Mouse (Mus musculus): ENCODE results near the gene Zbtb9. TPM values are rescaled to one million over a fixed set of nuclear protein-coding genes. Genes with fewer than 3 reads are reported as not detected.

Gene Zbtb9
- total and polyA plus RNA-seq, 3 experiments, result 10.7 to 13.4 TPM; not detected in 1

GRCm38 (mm10) chr17:27021076-27021475 lies 48.1 kb downstream of the Zbtb9 start:
- no peaks in the 10 kb centered on the region for H3K79me2 ChIP-seq (ENCODE audit: control insufficient read depth, insufficient read depth, low read length, poor library complexity)
- no peaks in the 10 kb centered on the region for H3K9me3 ChIP-seq (replicated peaks; ENCODE audit: insufficient read depth, low read length)
- no peak overlapping the region for H3K9ac ChIP-seq (ENCODE audit: control insufficient read depth, low read depth, low read length, poor library complexity, severe bottlenecking)
- H3K4me1 ChIP-seq (ENCODE audit: control insufficient read depth in 1 of 2, insufficient read depth in 2 of 2, low read length in 2 of 2), result peaks cover 2 to 11% of the 10 kb centered on the region in 2 experiments
- no peaks in the 10 kb centered on the region for H3K27me3 ChIP-seq (ENCODE audit: control insufficient read depth in 1 of 2, insufficient read depth in 2 of 2, low read length in 2 of 2)
- no peak for DNase-seq (ENCODE audit: low read depth, low spot score)
- no peak overlapping the region for H3K4me3 ChIP-seq (ENCODE audit: control insufficient read depth in 1 of 2, insufficient read depth in 1 of 2, low read depth in 2 of 2, low read length in 2 of 2)
- no peak for TF ChIP-seq GATA1 (IDR thresholded peaks at IDR 0.05; ENCODE audit: low read depth, low read length)
- TF ChIP-seq ZNF384 (IDR thresholded peaks at IDR 0.05; ENCODE audit: low read depth, low read length), result no peak
- no peak for TF ChIP-seq SMC3 (IDR thresholded peaks at IDR 0.05; ENCODE audit: low read depth, low read length)
- no peak for TF ChIP-seq CTCF (IDR thresholded peaks at IDR 0.05 in 2 of 3, conservative IDR thresholded peaks at IDR 0.05 in 1 of 3; ENCODE audit: control insufficient read depth in 1 of 3, insufficient read depth in 1 of 3, low read depth in 2 of 3, low read length in 3 of 3, poor library complexity in 1 of 3, severe bottlenecking in 1 of 3)
- TF ChIP-seq EP300 (IDR thresholded peaks at IDR 0.05; ENCODE audit: low read depth in 1 of 2, low read length in 2 of 2), result no peak
- TF ChIP-seq ETS1 (IDR thresholded peaks at IDR 0.05; ENCODE audit: low read depth, low read length), result no peak
- no peak for TF ChIP-seq E2F4 (IDR thresholded peaks at IDR 0.05; ENCODE audit: borderline replicate concordance, low read depth, low read length)
- TF ChIP-seq RCOR1 (IDR thresholded peaks at IDR 0.05; ENCODE audit: low read depth, low read length), result no peak
- no peak for TF ChIP-seq CHD2 (IDR thresholded peaks at IDR 0.05; ENCODE audit: low read length)
- TF ChIP-seq BHLHE40 (IDR thresholded peaks at IDR 0.05; ENCODE audit: borderline replicate concordance, low read depth, low read length), result no peak
- no peak for TF ChIP-seq SIN3A (IDR thresholded peaks at IDR 0.05; ENCODE audit: low read length)
- H3K27ac ChIP-seq (ENCODE audit: control insufficient read depth, low read depth, low read length), result no peak overlapping the region
- H3K36me3 ChIP-seq (ENCODE audit: control insufficient read depth in 1 of 2, insufficient read depth in 2 of 2, low read length in 2 of 2), result peaks cover 2 to 7% of the 10 kb centered on the region in 2 experiments; a peak in 3 of 4 replicates

GRCm38 (mm10) chr17:27021736-27022135 lies 48.8 kb downstream of the Zbtb9 start:
- peaks cover 5% of the 10 kb centered on the region; the same call in 1 of the 2 replicates for H3K79me2 ChIP-seq (ENCODE audit: control insufficient read depth, insufficient read depth, low read length, poor library complexity)
- no peaks in the 10 kb centered on the region for H3K27me3 ChIP-seq (ENCODE audit: control insufficient read depth in 1 of 2, insufficient read depth in 2 of 2, low read length in 2 of 2)
- H3K9ac ChIP-seq (ENCODE audit: control insufficient read depth, low read depth, low read length, poor library complexity, severe bottlenecking), result no peak overlapping the region
- no peak for DNase-seq (ENCODE audit: low read depth, low spot score)
- H3K9me3 ChIP-seq (replicated peaks; ENCODE audit: insufficient read depth, low read length), result no peaks in the 10 kb centered on the region
- H3K4me3 ChIP-seq (ENCODE audit: control insufficient read depth in 1 of 2, insufficient read depth in 1 of 2, low read depth in 2 of 2, low read length in 2 of 2), result no peak overlapping the region
- H3K27ac ChIP-seq (ENCODE audit: control insufficient read depth, low read depth, low read length), result no peak overlapping the region
- no peak for TF ChIP-seq CHD2 (IDR thresholded peaks at IDR 0.05; ENCODE audit: low read length)
- no peak for TF ChIP-seq TCF12 (IDR thresholded peaks at IDR 0.05; ENCODE audit: low read depth, low read length)
- no peak for TF ChIP-seq MAFK (IDR thresholded peaks at IDR 0.05; ENCODE audit: borderline replicate concordance, low read depth, low read length)
- no peak for TF ChIP-seq ETS1 (IDR thresholded peaks at IDR 0.05; ENCODE audit: low read depth, low read length)
- TF ChIP-seq ZC3H11A (IDR thresholded peaks at IDR 0.05; ENCODE audit: low read depth, low read length), result no peak
- TF ChIP-seq BHLHE40 (IDR thresholded peaks at IDR 0.05; ENCODE audit: borderline replicate concordance, low read depth, low read length), result no peak
- no peak for TF ChIP-seq EP300 (IDR thresholded peaks at IDR 0.05; ENCODE audit: low read depth in 1 of 2, low read length in 2 of 2)
- TF ChIP-seq TBP (IDR thresholded peaks at IDR 0.05; ENCODE audit: low read depth, low read length), result no peak
- no peak for TF ChIP-seq GATA1 (IDR thresholded peaks at IDR 0.05; ENCODE audit: low read depth, low read length)
- no peak for TF ChIP-seq TAL1 (IDR thresholded peaks at IDR 0.05; ENCODE audit: low read length)
- no peak for TF ChIP-seq ZMIZ1 (IDR thresholded peaks at IDR 0.05; ENCODE audit: low read depth, low read length)
- no peak for TF ChIP-seq ZNF384 (IDR thresholded peaks at IDR 0.05; ENCODE audit: low read depth, low read length)
- TF ChIP-seq ELF1 (IDR thresholded peaks at IDR 0.05; ENCODE audit: low read depth, low read length), result no peak
- no peak for TF ChIP-seq UBTF (IDR thresholded peaks at IDR 0.05; ENCODE audit: borderline replicate concordance, insufficient read depth, low read depth, low read length)
- TF ChIP-seq ZKSCAN1 (IDR thresholded peaks at IDR 0.05; ENCODE audit: low read depth, low read length), result no peak
- no peak for TF ChIP-seq POLR2A (IDR thresholded peaks at IDR 0.05; ENCODE audit: control insufficient read depth in 1 of 2, insufficient read depth in 1 of 2, low read depth in 1 of 2, low read length in 2 of 2, poor library complexity in 1 of 2)
- no peak for TF ChIP-seq CHD1 (IDR thresholded peaks at IDR 0.05; ENCODE audit: low read depth, low read length)
- no peak for TF ChIP-seq MAZ (IDR thresholded peaks at IDR 0.05; ENCODE audit: low read depth, low read length)
- no peak for TF ChIP-seq GABPA (IDR thresholded peaks at IDR 0.05; ENCODE audit: low read depth, low read length)
- TF ChIP-seq USF2 (IDR thresholded peaks at IDR 0.05; ENCODE audit: borderline replicate concordance in 1 of 2, insufficient read depth in 1 of 2, low read depth in 1 of 2, low read length in 2 of 2), result no peak
- peaks cover 2 to 12% of the 10 kb centered on the region in 2 experiments; a peak in 3 of 4 replicates for H3K36me3 ChIP-seq (ENCODE audit: control insufficient read depth in 1 of 2, insufficient read depth in 2 of 2, low read length in 2 of 2)
- H3K4me1 ChIP-seq (ENCODE audit: control insufficient read depth in 1 of 2, insufficient read depth in 2 of 2, low read length in 2 of 2), result peaks cover 4 to 15% of the 10 kb centered on the region in 2 experiments
